Mouse (Mus musculus): ENCODE results near the gene Agpat1.

Agpat1 gene

GRCm38 (mm10) chr17:34604061-34604508 is at the start of gene Agpat1:
Gene Agpat1, plus strand, starts transcription at chr17:34604262.
- Histone ChIP-seq H3K9me3 (ENCODE audit: low read length) (no peaks in the 10 kb centered on the region), H3K36me3 (ENCODE audit: insufficient read depth, low read length) (peaks cover 44% of the 10 kb centered on the region), H3K4me1 (replicated peaks; ENCODE audit: low read depth, low read length) (peaks cover 69% of the 10 kb centered on the region), H3K27me3 (ENCODE audit: insufficient read depth, low read length) (no peaks in the 10 kb centered on the region), H3K4me3 (replicated peaks; ENCODE audit: low read length) (peak within 1 kb of the TSS; percentile 91)
- no peak for TF ChIP-seq NANOG (IDR thresholded peaks at IDR 0.05; ENCODE audit: borderline replicate concordance, low read length)

DNA sequence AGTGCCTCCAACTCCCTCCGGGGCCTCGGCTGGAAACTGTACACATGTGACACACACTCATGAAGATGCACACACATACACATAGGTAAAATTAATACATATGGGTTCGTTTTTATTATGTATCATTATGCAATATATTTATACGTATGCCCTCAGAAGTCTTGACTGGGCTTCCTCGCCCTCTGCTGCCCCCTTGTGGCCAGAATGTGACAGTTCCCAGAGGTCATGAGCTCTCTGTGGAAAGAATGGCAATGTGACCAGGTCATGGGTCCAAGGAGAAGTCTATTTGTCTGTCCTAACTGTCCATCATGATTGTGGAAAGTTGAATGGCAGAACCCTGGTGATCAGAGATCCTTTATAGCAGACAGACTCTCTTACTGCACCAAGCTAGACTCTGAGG is 48.6 kb upstream of the Agpat1 start:
- Histone ChIP-seq H3K36me3 (ENCODE audit: insufficient read depth, low read length) (no peaks in the 10 kb centered on the region), H3K4me1 (replicated peaks; ENCODE audit: low read depth, low read length) (peaks cover 20% of the 10 kb centered on the region), H3K4me3 (replicated peaks; ENCODE audit: low read length) (no peak overlapping the region), H3K9me3 (ENCODE audit: low read length) (no peaks in the 10 kb centered on the region), H3K27me3 (ENCODE audit: insufficient read depth, low read length) (peaks cover 13% of the 10 kb centered on the region)
- TF ChIP-seq CTCF (conservative IDR thresholded peaks at IDR 0.05; ENCODE audit: low read length) (peak; percentile 67), NANOG (IDR thresholded peaks at IDR 0.05; ENCODE audit: borderline replicate concordance, low read length) (no peak)

DNA sequence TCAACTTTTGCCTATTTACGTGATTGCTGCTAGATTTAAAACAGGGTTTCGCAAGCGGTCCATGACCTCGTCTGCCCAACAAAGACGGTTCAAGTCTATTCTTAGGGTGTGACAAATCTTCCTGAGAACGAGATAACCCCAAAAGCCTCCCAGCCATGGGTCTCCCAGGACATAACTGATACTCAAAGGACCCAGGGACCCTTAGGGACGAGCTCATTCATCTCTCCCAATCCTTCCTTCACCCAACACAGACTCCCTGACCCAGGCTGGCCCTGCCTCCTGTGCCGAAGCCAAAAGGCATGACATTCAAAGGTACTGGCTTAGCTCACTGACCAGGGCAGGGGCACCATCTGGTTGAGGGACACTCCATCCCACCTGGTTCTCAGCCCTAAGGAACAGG is 47.7 kb upstream of the Agpat1 start:
- H3K9me3 ChIP-seq (ENCODE audit: low read length) = no peaks in the 10 kb centered on the region
- H3K4me3 ChIP-seq (replicated peaks; ENCODE audit: low read length) = no peak overlapping the region
- no peaks in the 10 kb centered on the region for H3K36me3 ChIP-seq (ENCODE audit: insufficient read depth, low read length)
- no peak for TF ChIP-seq POU5F1 (IDR thresholded peaks at IDR 0.05; ENCODE audit: borderline replicate concordance, low read length)
- no peak for TF ChIP-seq CTCF (conservative IDR thresholded peaks at IDR 0.05; ENCODE audit: low read length)
- no peak for TF ChIP-seq NANOG (IDR thresholded peaks at IDR 0.05; ENCODE audit: borderline replicate concordance, low read length)
- peaks cover 13% of the 10 kb centered on the region for H3K27me3 ChIP-seq (ENCODE audit: insufficient read depth, low read length)
- H3K4me1 ChIP-seq (replicated peaks; ENCODE audit: low read depth, low read length) = peaks cover 28% of the 10 kb centered on the region

DNA sequence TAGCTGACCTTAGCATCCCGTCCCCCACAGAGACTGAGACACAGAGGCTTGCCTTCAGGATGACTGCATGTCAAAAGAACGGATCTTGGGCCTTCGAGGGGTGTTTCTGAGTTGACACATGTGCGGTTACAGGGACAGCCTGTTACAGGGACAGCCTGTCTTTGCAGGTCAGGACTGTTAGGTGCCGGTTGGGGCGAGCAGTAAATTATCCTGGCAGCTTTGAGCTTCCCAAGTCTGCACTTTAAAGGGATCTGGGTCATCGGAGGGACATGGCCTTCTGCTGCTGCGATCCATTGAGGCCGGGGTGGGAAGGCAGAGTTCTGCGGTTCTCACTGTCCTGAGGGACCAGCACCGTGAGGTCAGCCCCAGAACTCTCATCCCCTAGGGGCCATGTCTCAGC is 46.7 kb upstream of the Agpat1 start:
- Histone ChIP-seq H3K36me3 (ENCODE audit: insufficient read depth, low read length) (no peaks in the 10 kb centered on the region), H3K9me3 (ENCODE audit: low read length) (no peaks in the 10 kb centered on the region), H3K27me3 (ENCODE audit: insufficient read depth, low read length) (peaks cover 11% of the 10 kb centered on the region), H3K4me1 (replicated peaks; ENCODE audit: low read depth, low read length) (peaks cover 37% of the 10 kb centered on the region), H3K4me3 (replicated peaks; ENCODE audit: low read length) (no peak overlapping the region)
- TF ChIP-seq POU5F1 (IDR thresholded peaks at IDR 0.05; ENCODE audit: borderline replicate concordance, low read length) (no peak), CTCF (conservative IDR thresholded peaks at IDR 0.05; ENCODE audit: low read length) (no peak), NANOG (IDR thresholded peaks at IDR 0.05; ENCODE audit: borderline replicate concordance, low read length) (no peak)

DNA sequence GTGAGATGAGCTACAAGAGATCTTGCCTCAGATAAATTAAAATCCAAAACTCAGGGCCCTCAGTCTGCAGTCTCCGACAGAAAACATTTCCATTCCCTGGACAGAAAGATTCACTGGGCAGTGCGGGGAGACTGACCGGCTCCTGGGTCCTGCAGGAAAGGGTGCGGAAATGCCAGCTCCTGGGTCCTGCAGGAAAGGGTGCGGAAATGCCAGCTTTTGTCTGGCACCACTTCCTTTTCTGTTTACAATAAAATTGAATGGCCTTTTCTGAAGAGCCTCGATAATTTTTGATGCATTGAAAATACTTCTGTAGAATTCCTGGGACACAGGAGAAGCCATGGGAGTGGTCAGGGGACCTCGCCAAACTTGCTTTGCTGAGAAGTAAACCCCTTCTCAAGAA is 44.9 kb upstream of the Agpat1 start:
- TF ChIP-seq NANOG (IDR thresholded peaks at IDR 0.05; ENCODE audit: borderline replicate concordance, low read length) = no peak
- TF ChIP-seq POU5F1 (IDR thresholded peaks at IDR 0.05; ENCODE audit: borderline replicate concordance, low read length) = no peak
- no peak for TF ChIP-seq CTCF (conservative IDR thresholded peaks at IDR 0.05; ENCODE audit: low read length)
- Histone ChIP-seq H3K4me1 (replicated peaks; ENCODE audit: low read depth, low read length) (peaks cover 51% of the 10 kb centered on the region), H3K4me3 (replicated peaks; ENCODE audit: low read length) (0 out of 2 replicates have a peak overlapping the region, but pooled peaks have one; percentile 10), H3K36me3 (ENCODE audit: insufficient read depth, low read length) (no peaks in the 10 kb centered on the region), H3K9me3 (ENCODE audit: low read length) (no peaks in the 10 kb centered on the region), H3K27me3 (ENCODE audit: insufficient read depth, low read length) (peaks cover 8% of the 10 kb centered on the region)

DNA sequence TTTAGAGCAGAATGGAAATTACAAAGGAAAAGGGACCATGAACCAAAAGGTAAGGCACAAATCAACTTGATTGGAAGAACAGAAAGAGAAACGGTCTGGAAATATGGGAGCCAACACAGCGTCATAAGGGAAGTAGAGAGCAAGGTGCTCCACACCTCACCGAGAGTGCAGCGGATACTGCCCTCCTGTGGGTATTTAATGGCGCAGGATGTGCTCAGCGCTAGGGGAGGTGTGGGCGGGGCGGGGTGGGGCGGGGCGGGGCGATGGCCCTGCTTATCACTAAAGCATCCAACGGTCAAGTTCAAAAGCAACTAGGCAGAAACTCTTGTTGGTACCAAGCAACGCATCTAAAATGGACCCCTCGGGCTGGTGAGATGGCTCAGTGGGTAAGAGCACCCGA is 44.2 kb upstream of the Agpat1 start:
- H3K4me3 ChIP-seq (replicated peaks; ENCODE audit: low read length) = no peak overlapping the region
- no peaks in the 10 kb centered on the region for H3K9me3 ChIP-seq (ENCODE audit: low read length)
- TF ChIP-seq POU5F1 (IDR thresholded peaks at IDR 0.05; ENCODE audit: borderline replicate concordance, low read length) = no peak
- TF ChIP-seq NANOG (IDR thresholded peaks at IDR 0.05; ENCODE audit: borderline replicate concordance, low read length) = no peak
- TF ChIP-seq CTCF (conservative IDR thresholded peaks at IDR 0.05; ENCODE audit: low read length) = no peak
- H3K27me3 ChIP-seq (ENCODE audit: insufficient read depth, low read length) = peaks cover 8% of the 10 kb centered on the region
- peaks cover 59% of the 10 kb centered on the region for H3K4me1 ChIP-seq (replicated peaks; ENCODE audit: low read depth, low read length)
- H3K36me3 ChIP-seq (ENCODE audit: insufficient read depth, low read length) = no peaks in the 10 kb centered on the region

- H3K9me3 ChIP-seq (ENCODE audit: low read length) = no peaks in the 10 kb centered on the region
- peaks cover 8% of the 10 kb centered on the region for H3K27me3 ChIP-seq (ENCODE audit: insufficient read depth, low read length)
- 0 out of 2 replicates have a peak overlapping the region, but pooled peaks have one; percentile 14 for H3K4me3 ChIP-seq (replicated peaks; ENCODE audit: low read length)
- H3K36me3 ChIP-seq (ENCODE audit: insufficient read depth, low read length) = peaks cover 2% of the 10 kb centered on the region
- peaks cover 65% of the 10 kb centered on the region for H3K4me1 ChIP-seq (replicated peaks; ENCODE audit: low read depth, low read length)
- peak; percentile 7; the same call in 1 of the 2 replicates for TF ChIP-seq CTCF (conservative IDR thresholded peaks at IDR 0.05; ENCODE audit: low read length)
- no peak for TF ChIP-seq NANOG (IDR thresholded peaks at IDR 0.05; ENCODE audit: borderline replicate concordance, low read length)
- TF ChIP-seq POU5F1 (IDR thresholded peaks at IDR 0.05; ENCODE audit: borderline replicate concordance, low read length) = no peak
These were observed 43.6 kb upstream of the Agpat1 start for GRCm38 (mm10) chr17:34560438-34560837.

DNA sequence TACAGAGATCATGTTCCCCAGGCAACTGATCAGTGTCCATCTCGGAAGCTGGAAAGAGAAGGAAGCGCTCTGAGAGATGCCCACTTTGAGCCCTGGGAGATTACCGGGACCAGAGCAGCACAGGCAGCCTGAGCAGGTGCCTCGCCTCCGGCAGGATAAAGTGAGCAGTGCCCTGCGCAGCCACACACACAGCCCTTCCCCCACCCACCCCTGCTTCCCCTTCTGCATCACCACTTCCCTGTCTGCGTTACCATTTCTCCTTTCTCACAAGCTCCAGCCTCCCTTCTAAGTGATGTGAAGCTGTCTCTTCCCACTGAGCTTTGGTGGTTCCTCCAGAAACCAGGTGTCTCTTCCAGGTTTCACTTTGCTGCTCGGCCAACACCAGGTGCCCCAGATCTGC is 42.9 kb upstream of the Agpat1 start:
- Histone ChIP-seq H3K27me3 (ENCODE audit: insufficient read depth, low read length) (peaks cover 8% of the 10 kb centered on the region), H3K4me3 (replicated peaks; ENCODE audit: low read length) (peak overlapping the region; percentile 48; the same call in 1 of the 2 replicates), H3K9me3 (ENCODE audit: low read length) (no peaks in the 10 kb centered on the region), H3K4me1 (replicated peaks; ENCODE audit: low read depth, low read length) (peaks cover 72% of the 10 kb centered on the region), H3K36me3 (ENCODE audit: insufficient read depth, low read length) (peaks cover 10% of the 10 kb centered on the region)
- TF ChIP-seq POU5F1 (IDR thresholded peaks at IDR 0.05; ENCODE audit: borderline replicate concordance, low read length) = no peak
- no peak for TF ChIP-seq NANOG (IDR thresholded peaks at IDR 0.05; ENCODE audit: borderline replicate concordance, low read length)
- no peak for TF ChIP-seq CTCF (conservative IDR thresholded peaks at IDR 0.05; ENCODE audit: low read length)

GRCm38 (mm10) chr17:34562595-34562994 is 41.5 kb upstream of the Agpat1 start:
- TF ChIP-seq NANOG (IDR thresholded peaks at IDR 0.05; ENCODE audit: borderline replicate concordance, low read length) (peak; percentile 54; the same call in 1 of the 2 replicates), CTCF (conservative IDR thresholded peaks at IDR 0.05; ENCODE audit: low read length) (no peak), POU5F1 (IDR thresholded peaks at IDR 0.05; ENCODE audit: borderline replicate concordance, low read length) (no peak)
- Histone ChIP-seq H3K4me3 (replicated peaks; ENCODE audit: low read length) (peak overlapping the region; percentile 51), H3K36me3 (ENCODE audit: insufficient read depth, low read length) (peaks cover 24% of the 10 kb centered on the region), H3K27me3 (ENCODE audit: insufficient read depth, low read length) (no peaks in the 10 kb centered on the region), H3K4me1 (replicated peaks; ENCODE audit: low read depth, low read length) (peaks cover 86% of the 10 kb centered on the region), H3K9me3 (ENCODE audit: low read length) (no peaks in the 10 kb centered on the region)

All from E14TG2a.4 (cell line).